Mouse (Mus musculus): ENCODE measurements around the gene Kcnj5. TPM values are rescaled to one million over a fixed set of nuclear protein-coding genes. Genes with fewer than 3 reads are reported as not detected.

The Kcnj5 gene
- polyA plus RNA-seq, 1 experiment from 2014 or later, result 1.7 TPM

DNA sequence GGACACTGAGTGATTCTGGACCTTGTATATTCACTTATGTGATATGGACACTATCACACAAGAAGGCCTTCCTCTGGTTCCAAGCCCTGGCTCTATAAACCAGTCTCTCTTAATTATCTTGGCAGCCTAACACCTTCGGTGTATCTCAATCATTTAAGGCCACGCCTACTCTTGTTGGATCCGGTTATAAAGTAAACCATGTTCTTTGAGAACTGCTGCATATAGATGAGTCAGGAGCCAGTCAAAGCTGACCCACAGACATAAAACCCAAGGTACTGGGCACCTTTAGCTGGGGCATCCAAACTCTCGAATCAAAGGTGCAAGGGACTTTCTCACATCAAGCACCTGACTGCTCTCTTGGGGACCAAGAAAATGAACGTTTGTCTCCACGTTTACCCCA lies 28.1 kb upstream of the Kcnj5 start, which contains the start of gene Kcnj1:
Kcnj1 (plus strand) TSS at position 292 of the 400 bp plus-strand sequence.
- H3K4me2 ChIP-seq (ENCODE audit: low read length), result no peak within 1 kb of the TSS
- 89% methylated on average over 6 of the region's 6 CpGs for WGBS
- no peak within 1 kb of the TSS for H3K4me3 ChIP-seq (ENCODE audit: low read depth, low read length)
- no peak within 1 kb of the TSS for H3K27ac ChIP-seq (ENCODE audit: low read length)
- H3K36me3 ChIP-seq (ENCODE audit: control insufficient read depth, insufficient read depth, low read length), result no peaks in the 10 kb centered on the region
- H3K4me1 ChIP-seq (ENCODE audit: control insufficient read depth, insufficient read depth, low read length), result 0 out of 2 replicates have a peak, but pooled peaks cover 3% of the 10 kb centered on the region
- no peaks in the 10 kb centered on the region for H3K9me3 ChIP-seq (replicated peaks; ENCODE audit: control insufficient read depth, low read length, poor library complexity, severe bottlenecking)
- no peak for ATAC-seq
- no peaks in the 10 kb centered on the region for H3K27me3 ChIP-seq (ENCODE audit: control insufficient read depth, insufficient read depth, low read depth, low read length)
- no peak within 1 kb of the TSS for H3K9ac ChIP-seq (ENCODE audit: low read depth, low read length)

GRCm38 (mm10) chr9:32369388-32369787 lies 25.2 kb upstream of the Kcnj5 start:
- 27% methylated on average over 6 of the region's 6 CpGs for WGBS

DNA sequence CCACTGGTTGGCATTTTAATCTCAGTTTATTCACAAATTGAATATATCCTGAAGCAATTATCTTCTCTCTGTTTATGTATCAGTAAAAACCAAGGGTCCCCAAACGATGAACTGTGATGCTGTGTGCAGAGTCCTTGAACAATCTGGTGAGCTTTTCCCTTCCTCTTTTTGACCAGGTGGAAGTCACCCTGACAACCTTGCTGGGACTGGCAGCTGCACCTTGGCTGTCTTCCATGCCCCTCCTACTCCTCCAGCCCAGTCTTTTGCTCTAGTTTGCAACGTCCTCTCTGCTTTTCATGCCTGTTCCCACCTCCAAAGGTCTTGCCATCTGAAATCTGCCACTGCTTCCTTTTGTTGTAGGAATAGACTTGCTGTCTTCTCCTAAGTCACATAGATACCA lies 24.7 kb upstream of the Kcnj5 start:
- ATAC-seq, result no peak
- Histone ChIP-seq H3K9ac (ENCODE audit: low read depth, low read length) (no peak overlapping the region), H3K4me2 (ENCODE audit: low read length) (no peak overlapping the region), H3K27me3 (ENCODE audit: control insufficient read depth, insufficient read depth, low read depth, low read length) (no peaks in the 10 kb centered on the region), H3K36me3 (ENCODE audit: control insufficient read depth, insufficient read depth, low read length) (no peaks in the 10 kb centered on the region), H3K4me3 (ENCODE audit: low read depth, low read length) (no peak overlapping the region), H3K27ac (ENCODE audit: low read length) (no peak overlapping the region), H3K9me3 (replicated peaks; ENCODE audit: control insufficient read depth, low read length, poor library complexity, severe bottlenecking) (no peaks in the 10 kb centered on the region), H3K4me1 (ENCODE audit: control insufficient read depth, insufficient read depth, low read length) (0 out of 2 replicates have a peak, but pooled peaks cover 3% of the 10 kb centered on the region)
- WGBS, result 29% methylated on average over 2 of the region's 2 CpGs

More at GRCm38 (mm10) chr9:32369388-32369787, 25.2 kb upstream of the Kcnj5 start:
- no peaks in the 10 kb centered on the region for H3K36me3 ChIP-seq (ENCODE audit: control insufficient read depth, insufficient read depth, low read length)
- H3K4me1 ChIP-seq (ENCODE audit: control insufficient read depth, insufficient read depth, low read length), result 0 out of 2 replicates have a peak, but pooled peaks cover 3% of the 10 kb centered on the region
- no peaks in the 10 kb centered on the region for H3K9me3 ChIP-seq (replicated peaks; ENCODE audit: control insufficient read depth, low read length, poor library complexity, severe bottlenecking)
- H3K4me2 ChIP-seq (ENCODE audit: low read length), result no peak overlapping the region
- H3K27me3 ChIP-seq (ENCODE audit: control insufficient read depth, insufficient read depth, low read depth, low read length), result no peaks in the 10 kb centered on the region
- no peak for ATAC-seq
- H3K27ac ChIP-seq (ENCODE audit: low read length), result no peak overlapping the region
- H3K4me3 ChIP-seq (ENCODE audit: low read depth, low read length), result no peak overlapping the region
- H3K9ac ChIP-seq (ENCODE audit: low read depth, low read length), result no peak overlapping the region

- Histone ChIP-seq H3K9ac (ENCODE audit: low read depth, low read length) (no peak overlapping the region), H3K4me3 (ENCODE audit: low read depth, low read length) (no peak overlapping the region), H3K36me3 (ENCODE audit: control insufficient read depth, insufficient read depth, low read length) (no peaks in the 10 kb centered on the region), H3K27me3 (ENCODE audit: control insufficient read depth, insufficient read depth, low read depth, low read length) (no peaks in the 10 kb centered on the region), H3K4me1 (ENCODE audit: control insufficient read depth, insufficient read depth, low read length) (no peaks in the 10 kb centered on the region), H3K27ac (ENCODE audit: low read length) (no peak overlapping the region), H3K4me2 (ENCODE audit: low read length) (no peak overlapping the region), H3K9me3 (replicated peaks; ENCODE audit: control insufficient read depth, low read length, poor library complexity, severe bottlenecking) (no peaks in the 10 kb centered on the region)
- whole genome bisulfite sequencing, result 89% methylated on average over 1 of the region's 1 CpGs
- ATAC-seq, result no peak
Observed at GRCm38 (mm10) chr9:32360770-32361169, 16.6 kb upstream of the Kcnj5 start.

DNA sequence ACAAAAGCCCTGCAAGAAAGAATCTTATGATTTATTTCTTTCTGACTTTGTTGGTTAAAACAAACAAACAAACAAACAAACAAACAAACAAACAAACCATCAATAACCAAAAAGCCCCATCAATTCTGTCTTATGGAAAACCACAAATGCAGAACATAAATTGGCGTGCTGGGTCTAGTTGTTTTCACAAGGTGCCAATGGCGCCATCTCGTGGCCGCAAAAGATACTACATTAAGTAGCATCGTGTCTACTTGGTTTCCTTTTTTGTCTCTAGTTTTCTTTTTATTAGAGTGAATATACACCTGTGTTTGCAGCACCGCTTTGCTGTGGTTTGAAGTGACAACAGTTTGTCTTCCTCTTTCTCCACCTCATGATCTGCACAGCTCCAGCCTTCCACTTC lies 6.2 kb upstream of the Kcnj5 start:
- Histone ChIP-seq H3K9me3 (replicated peaks; ENCODE audit: control insufficient read depth, low read length, poor library complexity, severe bottlenecking) (no peaks in the 10 kb centered on the region), H3K27ac (ENCODE audit: low read length) (no peak overlapping the region), H3K9ac (ENCODE audit: low read depth, low read length) (no peak overlapping the region), H3K27me3 (ENCODE audit: control insufficient read depth, insufficient read depth, low read depth, low read length) (peaks cover 3% of the 10 kb centered on the region; the same call in 1 of the 2 replicates), H3K4me3 (ENCODE audit: low read depth, low read length) (no peak overlapping the region), H3K36me3 (ENCODE audit: control insufficient read depth, insufficient read depth, low read length) (no peaks in the 10 kb centered on the region), H3K4me1 (ENCODE audit: control insufficient read depth, insufficient read depth, low read length) (no peaks in the 10 kb centered on the region), H3K4me2 (ENCODE audit: low read length) (no peak overlapping the region)
- WGBS, result 2% methylated on average over 6 of the region's 6 CpGs
- no peak for ATAC-seq

- H3K9ac ChIP-seq (ENCODE audit: low read depth, low read length), result no peak overlapping the region
- 91% methylated on average over 10 of the region's 10 CpGs for WGBS
- H3K4me2 ChIP-seq (ENCODE audit: low read length), result no peak overlapping the region
- no peak for ATAC-seq
- no peaks in the 10 kb centered on the region for H3K36me3 ChIP-seq (ENCODE audit: control insufficient read depth, insufficient read depth, low read length)
- H3K4me3 ChIP-seq (ENCODE audit: low read depth, low read length), result no peak overlapping the region
- no peaks in the 10 kb centered on the region; the same call in 1 of the 2 replicates for H3K4me1 ChIP-seq (ENCODE audit: control insufficient read depth, insufficient read depth, low read length)
- peaks cover 3% of the 10 kb centered on the region; the same call in 1 of the 2 replicates for H3K27me3 ChIP-seq (ENCODE audit: control insufficient read depth, insufficient read depth, low read depth, low read length)
- H3K27ac ChIP-seq (ENCODE audit: low read length), result no peak overlapping the region
- H3K9me3 ChIP-seq (replicated peaks; ENCODE audit: control insufficient read depth, low read length, poor library complexity, severe bottlenecking), result no peaks in the 10 kb centered on the region
Observed at GRCm38 (mm10) chr9:32349344-32349743, 5.2 kb upstream of the Kcnj5 start.

- H3K27ac ChIP-seq (ENCODE audit: low read length), result no peak overlapping the region
- no peak overlapping the region for H3K9ac ChIP-seq (ENCODE audit: low read depth, low read length)
- H3K4me1 ChIP-seq (ENCODE audit: control insufficient read depth, insufficient read depth, low read length), result peaks cover 8% of the 10 kb centered on the region
- H3K4me3 ChIP-seq (ENCODE audit: low read depth, low read length), result no peak overlapping the region
- no peak for ATAC-seq
- H3K4me2 ChIP-seq (ENCODE audit: low read length), result no peak overlapping the region
- peaks cover 11% of the 10 kb centered on the region for H3K27me3 ChIP-seq (ENCODE audit: control insufficient read depth, insufficient read depth, low read depth, low read length)
- no peaks in the 10 kb centered on the region for H3K36me3 ChIP-seq (ENCODE audit: control insufficient read depth, insufficient read depth, low read length)
- no peaks in the 10 kb centered on the region for H3K9me3 ChIP-seq (replicated peaks; ENCODE audit: control insufficient read depth, low read length, poor library complexity, severe bottlenecking)
- 59% methylated on average over 8 of the region's 8 CpGs for WGBS
Observed at GRCm38 (mm10) chr9:32348096-32348495, 3.9 kb upstream of the Kcnj5 start.

DNA sequence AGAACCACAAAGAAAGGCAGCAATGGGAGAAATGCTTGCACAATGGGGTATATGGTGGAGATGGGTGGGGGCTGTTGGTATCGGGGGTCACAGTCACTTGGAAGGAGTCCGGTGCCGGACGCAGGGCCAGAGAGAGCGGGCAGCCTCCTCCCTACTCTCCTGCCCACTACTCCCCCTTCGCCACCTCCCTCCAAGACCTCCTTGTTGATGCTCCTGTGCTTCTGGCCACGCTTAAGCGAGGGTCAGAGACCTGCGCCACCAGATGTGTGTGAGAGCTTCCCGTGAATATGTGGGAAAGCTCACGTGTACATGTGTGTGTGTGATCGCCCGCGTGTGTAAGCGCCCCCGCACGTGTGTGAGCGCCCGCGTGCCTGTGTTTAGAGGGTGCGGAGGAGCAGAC lies 339 bp upstream of the Kcnj5 start:
- Histone ChIP-seq H3K36me3 (ENCODE audit: control insufficient read depth, insufficient read depth, low read length) (no peaks in the 10 kb centered on the region), H3K27me3 (ENCODE audit: control insufficient read depth, insufficient read depth, low read depth, low read length) (peaks cover 23% of the 10 kb centered on the region), H3K4me2 (ENCODE audit: low read length) (peak overlapping the region; percentile 57), H3K27ac (ENCODE audit: low read length) (no peak overlapping the region), H3K4me3 (ENCODE audit: low read depth, low read length) (peak overlapping the region; percentile 40), H3K9me3 (replicated peaks; ENCODE audit: control insufficient read depth, low read length, poor library complexity, severe bottlenecking) (no peaks in the 10 kb centered on the region), H3K4me1 (ENCODE audit: control insufficient read depth, insufficient read depth, low read length) (peaks cover 9% of the 10 kb centered on the region), H3K9ac (ENCODE audit: low read depth, low read length) (peak overlapping the region; percentile 52)
- under 1% methylated on average over 21 of the region's 21 CpGs for WGBS
- ATAC-seq, result peak; percentile 63

GRCm38 (mm10) chr9:32342929-32343328 lies 1.2 kb downstream of the Kcnj5 start:
- H3K27ac ChIP-seq (ENCODE audit: low read length), result no peak overlapping the region
- peaks cover 9% of the 10 kb centered on the region for H3K4me1 ChIP-seq (ENCODE audit: control insufficient read depth, insufficient read depth, low read length)
- no peak for ATAC-seq
- no peak overlapping the region for H3K4me3 ChIP-seq (ENCODE audit: low read depth, low read length)
- peaks cover 23% of the 10 kb centered on the region for H3K27me3 ChIP-seq (ENCODE audit: control insufficient read depth, insufficient read depth, low read depth, low read length)
- no peaks in the 10 kb centered on the region for H3K9me3 ChIP-seq (replicated peaks; ENCODE audit: control insufficient read depth, low read length, poor library complexity, severe bottlenecking)
- H3K9ac ChIP-seq (ENCODE audit: low read depth, low read length), result no peak overlapping the region
- WGBS, result 15% methylated on average over 8 of the region's 8 CpGs
- peak overlapping the region; percentile 57 for H3K4me2 ChIP-seq (ENCODE audit: low read length)
- H3K36me3 ChIP-seq (ENCODE audit: control insufficient read depth, insufficient read depth, low read length), result no peaks in the 10 kb centered on the region

Data from midbrain, embryonic 16.5 days (tissue).